Mouse (Mus musculus): ENCODE measurements around the gene Tagln.

- TF ChIP-seq CTCF (IDR thresholded peaks at IDR 0.05; ENCODE audit: borderline replicate concordance, extremely low read depth, insufficient read depth, insufficient read length) (no peak), POLR2A (IDR thresholded peaks at IDR 0.05; ENCODE audit: borderline replicate concordance, extremely low read depth, insufficient read depth, insufficient read length, poor library complexity, severe bottlenecking) (no peak)
Measured at GRCm38 (mm10) chr9:45935628-45936210, at the start of gene Tagln.

Data from brain, embryonic 14.5 days (tissue).